Mouse (Mus musculus) CH12.LX (cell line): ENCODE results near the gene Gm21992.

Experiments
- BHLHE40 ChIP-seq: IDR thresholded peaks from 2 replicates; pipeline ENCODE4 v1.6.1; 2011; ENCODE audit warnings: mild to moderate bottlenecking, low read depth, low read length, improper control_type of control experiment
- CHD1 ChIP-seq: IDR thresholded peaks from 2 replicates; pipeline ENCODE4 v1.6.1; 2012; ENCODE audit warnings: low read depth, low read length, improper control_type of control experiment, inconsistent platforms
- CTCF ChIP-seq, 2 experiments: IDR thresholded peaks in 1 of 2; conservative IDR thresholded peaks in 1 of 2; 2 replicates each; pipeline ENCODE4 v1.5.1; 2011 to 2012; ENCODE audit warnings: low read depth in 2 of 2, low read length in 2 of 2, improper control_type of control experiment in 1 of 2, inconsistent platforms in 1 of 2, mild to moderate bottlenecking in 1 of 2, moderate library complexity in 1 of 2
- E2F4 ChIP-seq: IDR thresholded peaks from 2 replicates; pipeline ENCODE4 v1.6.1; 2011; ENCODE audit warnings: low read depth, low read length, improper control_type of control experiment; ENCODE audit not compliant: insufficient replicate concordance
- EP300 ChIP-seq: IDR thresholded peaks from 2 replicates; pipeline ENCODE4 v1.6.1; 2011; ENCODE audit warnings: low read length, improper control_type of control experiment
- ETS1 ChIP-seq: conservative IDR thresholded peaks from 2 replicates; pipeline ENCODE4 v1.6.1; 2012; ENCODE audit warnings: low read depth, mild to moderate bottlenecking, inconsistent platforms, low read length, improper control_type of control experiment, moderate library complexity
- NELFE ChIP-seq: IDR thresholded peaks from 2 replicates; pipeline ENCODE4 v1.6.1; 2011; ENCODE audit warnings: low read depth, low read length, improper control_type of control experiment
- PAX5 ChIP-seq: IDR thresholded peaks from 2 replicates; pipeline ENCODE4 v1.6.1; 2012; ENCODE audit warnings: low read length, inconsistent platforms, mixed read lengths
- POLR2A ChIP-seq: IDR thresholded peaks from 2 replicates; pipeline ENCODE4 v1.6.1; 2011; ENCODE audit warnings: low read depth, mild to moderate bottlenecking, improper control_type of control experiment, low read length
- SIN3A ChIP-seq: IDR thresholded peaks from 2 replicates; pipeline ENCODE4 v1.6.1; 2012; ENCODE audit warnings: low read length, improper control_type of control experiment, inconsistent platforms
- USF1 ChIP-seq: IDR thresholded peaks from 2 replicates; pipeline ENCODE4 v1.6.1; 2014; ENCODE audit warnings: low read depth, mild to moderate bottlenecking, inconsistent platforms, low read length, improper control_type of control experiment
- ZC3H11A ChIP-seq: IDR thresholded peaks from 2 replicates; pipeline ENCODE4 v1.6.1; 2012; ENCODE audit warnings: low read depth, mild to moderate bottlenecking, inconsistent platforms, low read length, improper control_type of control experiment
- ZNF384 ChIP-seq: IDR thresholded peaks from 2 replicates; pipeline ENCODE4 v1.6.1; 2012; ENCODE audit warnings: low read depth, low read length, improper control_type of control experiment, inconsistent platforms

GRCm38 (mm10) chr19:4840848-4841247, 29.4 kb upstream of the Gm21992 start:
- no peak for TF ChIP-seq USF1
- TF ChIP-seq BHLHE40 = no peak
- no peak for TF ChIP-seq E2F4
- no peak for TF ChIP-seq POLR2A
- no peak for TF ChIP-seq ZC3H11A
- no peak for TF ChIP-seq EP300
- no peak for TF ChIP-seq CTCF (conservative IDR thresholded peaks at IDR 0.05 in 1 of 2, IDR thresholded peaks at IDR 0.05 in 1 of 2; ENCODE audit: low read depth in 2 of 2, low read length in 2 of 2)
- TF ChIP-seq ZNF384 = no peak
- no peak for TF ChIP-seq NELFE
- no peak for TF ChIP-seq ETS1
- TF ChIP-seq SIN3A = no peak
- TF ChIP-seq PAX5 = no peak
- no peak for TF ChIP-seq CHD1
